Mouse (Mus musculus) brown adipose tissue, adult 24 weeks (tissue): ENCODE data around the gene Mthfd1l. TPM values are rescaled to one million over a fixed set of nuclear protein-coding genes. Genes with fewer than 3 reads are reported as not detected.
"Not testable (repeated sequence)": the region's sequence is repeated elsewhere in the genome, so short reads cannot be mapped to it uniquely, and the experiment has no call there.

ENCODE experiments used
- H3K27ac ChIP-seq: fragments of 200-500 bp; replicated peaks from 2 replicates; pipeline ENCODE4 v1.5.1; 2012; ENCODE audit warnings: low read depth, mild to moderate bottlenecking, low read length
- H3K4me1 ChIP-seq: fragments of 200-500 bp; 2 replicates; pipeline ENCODE4 v1.6.1; 2012; ENCODE audit warnings: low read length, mixed read lengths; ENCODE audit not compliant: control insufficient read depth, insufficient read depth, insufficient read length
- H3K4me3 ChIP-seq: fragments of 200-500 bp; 2 replicates; pipeline ENCODE4 v1.5.1; 2012; ENCODE audit warnings: low read depth, mild to moderate bottlenecking, low read length, moderate library complexity; ENCODE audit not compliant: insufficient read depth
- polyA plus RNA-seq: library from polyadenylated mRNA; stranded (reverse); fragments of >200 nt; gene quantifications from 2 replicates; pipeline ENCODE4 v1.2.4, GENCODE M21; 2012; ENCODE audit not compliant: missing spikeins, insufficient read depth, insufficient read length

The Mthfd1l gene
- polyA plus RNA-seq, 1 experiment, result not detected

GRCm38 (mm10) chr10:4071845-4072345 lies 99.0 kb downstream of the Mthfd1l start:
- peaks cover 4% of the 10 kb centered on the region; the same call in 1 of the 2 replicates for H3K4me1 ChIP-seq
- no peak overlapping the region for H3K4me3 ChIP-seq
- H3K27ac ChIP-seq, result no peak overlapping the region

GRCm38 (mm10) chr10:4072491-4072890 lies 99.6 kb downstream of the Mthfd1l start:
- H3K4me3 ChIP-seq, H3K27ac ChIP-seq, H3K4me1 ChIP-seq: not testable (repeated sequence)

- peaks cover 14% of the 10 kb centered on the region for H3K4me1 ChIP-seq
- H3K27ac ChIP-seq, result no peak overlapping the region
- no peak overlapping the region for H3K4me3 ChIP-seq
Observed at GRCm38 (mm10) chr10:4078220-4078840, 105.4 kb downstream of the Mthfd1l start.

GRCm38 (mm10) chr10:4078979-4079630 lies 106.2 kb downstream of the Mthfd1l start:
- Histone ChIP-seq H3K4me3 (no peak overlapping the region), H3K27ac (peak overlapping the region; percentile 97), H3K4me1 (peaks cover 14% of the 10 kb centered on the region)

- peaks cover 14% of the 10 kb centered on the region for H3K4me1 ChIP-seq
- H3K4me3 ChIP-seq, result peak overlapping the region; percentile 37
- H3K27ac ChIP-seq, result peak overlapping the region; percentile 97
Observed at GRCm38 (mm10) chr10:4079643-4080244, 106.8 kb downstream of the Mthfd1l start.

- Histone ChIP-seq H3K27ac (no peak overlapping the region), H3K4me3 (no peak overlapping the region), H3K4me1 (peaks cover 11% of the 10 kb centered on the region)
Observed at GRCm38 (mm10) chr10:4083609-4084008, 110.7 kb downstream of the Mthfd1l start.

- peaks cover 7% of the 10 kb centered on the region for H3K4me1 ChIP-seq
- no peak overlapping the region for H3K4me3 ChIP-seq
- no peak overlapping the region for H3K27ac ChIP-seq
Observed at GRCm38 (mm10) chr10:4084907-4085306, 112.0 kb downstream of the Mthfd1l start.

GRCm38 (mm10) chr10:4085363-4086141 lies 112.6 kb downstream of the Mthfd1l start:
- Histone ChIP-seq H3K27ac (no peak overlapping the region), H3K4me3 (no peak overlapping the region), H3K4me1 (peaks cover 3% of the 10 kb centered on the region)

GRCm38 (mm10) chr10:4087563-4087962 lies 114.6 kb downstream of the Mthfd1l start:
- Histone ChIP-seq H3K27ac (no peak overlapping the region), H3K4me3 (no peak overlapping the region), H3K4me1 (no peaks in the 10 kb centered on the region)

GRCm38 (mm10) chr10:4088744-4089414 lies 116.0 kb downstream of the Mthfd1l start:
- Histone ChIP-seq H3K27ac (no peak overlapping the region), H3K4me1 (no peaks in the 10 kb centered on the region), H3K4me3 (no peak overlapping the region)

GRCm38 (mm10) chr10:4089885-4090284 lies 117.0 kb downstream of the Mthfd1l start:
- Histone ChIP-seq H3K4me3 (no peak overlapping the region), H3K27ac (no peak overlapping the region), H3K4me1 (no peaks in the 10 kb centered on the region)

- no peak overlapping the region for H3K4me3 ChIP-seq
- H3K4me1 ChIP-seq, result no peaks in the 10 kb centered on the region
Observed at GRCm38 (mm10) chr10:4092990-4093389, 120.1 kb downstream of the Mthfd1l start.

GRCm38 (mm10) chr10:4094093-4094817 lies 121.3 kb downstream of the Mthfd1l start:
- H3K27ac ChIP-seq, result no peak overlapping the region

More at GRCm38 (mm10) chr10:4092990-4093389, 120.1 kb downstream of the Mthfd1l start:
- H3K27ac ChIP-seq, result no peak overlapping the region

GRCm38 (mm10) chr10:4096151-4096550 lies 123.2 kb downstream of the Mthfd1l start:
- Histone ChIP-seq H3K27ac (no peak overlapping the region), H3K4me3 (no peak overlapping the region), H3K4me1 (no peaks in the 10 kb centered on the region)

More at GRCm38 (mm10) chr10:4094093-4094817, 121.3 kb downstream of the Mthfd1l start:
- Histone ChIP-seq H3K4me3 (no peak overlapping the region), H3K4me1 (no peaks in the 10 kb centered on the region)
